Mouse (Mus musculus) T-helper 17 cell (primary cell): ENCODE data around the gene Mipep.

Experiments used
- in situ Hi-C, 2 experiments: fragments of 300-600 bp; cut with MboI, MseI; formaldehyde crosslinking; loops; 1 replicate in 1 of 2; 2 replicates in 1 of 2; pipeline ENCODE4 v1.15.1; 2025; ENCODE audit warnings: high pct_unique_total_duplicates in 2 of 2

Mipep gene

DNA sequence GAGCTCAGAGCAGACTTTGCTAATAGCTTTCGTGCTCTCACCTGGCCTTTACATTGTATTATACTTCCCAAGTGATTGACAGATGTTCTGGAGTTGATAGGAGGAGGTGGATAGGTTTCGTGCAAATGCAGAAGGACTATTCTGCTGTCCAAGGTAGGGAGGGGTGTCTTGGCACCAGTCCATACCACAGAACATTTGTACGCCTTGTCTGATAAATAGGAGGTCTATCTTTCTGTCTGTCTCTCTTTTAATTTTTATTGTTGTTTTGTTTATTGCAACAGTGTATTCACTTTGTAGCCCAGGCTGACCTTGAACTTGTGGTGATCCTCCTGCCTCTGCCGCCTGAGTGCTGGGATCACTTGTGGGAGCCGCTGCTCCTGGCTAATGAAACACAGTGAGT is 13.2 kb downstream of the Mipep start:
- in situ Hi-C loops = loop anchor here (5.0 kb wide), 2 partner anchors 315 to 500 kb away; no protein-coding TSS in a partner anchor

- in situ Hi-C loops = loop anchor here (5.0 kb wide), 2 partner anchors 314 to 499 kb away; no protein-coding TSS in a partner anchor
Measured at GRCm38 (mm10) chr14:60798721-60799120, 14.3 kb downstream of the Mipep start.

GRCm38 (mm10) chr14:60799762-60800728 is 15.7 kb downstream of the Mipep start:
- in situ Hi-C loops = loop anchor here (5.0 kb wide), 2 partner anchors 312 to 497 kb away; no protein-coding TSS in a partner anchor

GRCm38 (mm10) chr14:60802026-60802425 is 17.7 kb downstream of the Mipep start:
- in situ Hi-C loops = no loop called here

GRCm38 (mm10) chr14:60804978-60805377 is 20.6 kb downstream of the Mipep start:
- in situ Hi-C loops = loop anchor here (5.0 kb wide), 2 partner anchors 307 to 482 kb away; no protein-coding TSS in a partner anchor

DNA sequence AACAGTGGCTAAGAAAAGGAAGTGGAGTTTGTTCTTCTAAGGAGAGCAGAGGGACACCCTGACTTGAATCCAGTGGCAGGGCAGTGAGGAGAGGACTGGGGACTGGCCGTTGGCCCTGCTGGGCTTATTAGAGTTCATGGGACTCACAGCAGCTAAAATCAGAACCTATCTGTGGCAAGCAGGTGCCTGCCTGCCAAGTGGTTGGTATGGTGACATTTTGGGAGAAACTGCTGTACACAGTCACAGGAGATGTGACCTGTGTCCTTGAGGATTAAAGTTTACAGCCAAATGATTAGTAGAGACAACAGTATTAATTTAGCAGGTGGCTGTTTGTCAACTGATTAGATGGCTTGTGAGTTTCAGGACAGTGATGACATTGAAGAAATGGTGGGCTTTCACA is 21.5 kb downstream of the Mipep start:
- in situ Hi-C loops = loop anchor here (5.0 kb wide), 2 partner anchors 306 to 481 kb away; no protein-coding TSS in a partner anchor

- in situ Hi-C loops = loop anchor here (5.0 kb wide), 2 partner anchors 305 to 480 kb away; no protein-coding TSS in a partner anchor
Measured at GRCm38 (mm10) chr14:60806891-60807344, 22.5 kb downstream of the Mipep start.

DNA sequence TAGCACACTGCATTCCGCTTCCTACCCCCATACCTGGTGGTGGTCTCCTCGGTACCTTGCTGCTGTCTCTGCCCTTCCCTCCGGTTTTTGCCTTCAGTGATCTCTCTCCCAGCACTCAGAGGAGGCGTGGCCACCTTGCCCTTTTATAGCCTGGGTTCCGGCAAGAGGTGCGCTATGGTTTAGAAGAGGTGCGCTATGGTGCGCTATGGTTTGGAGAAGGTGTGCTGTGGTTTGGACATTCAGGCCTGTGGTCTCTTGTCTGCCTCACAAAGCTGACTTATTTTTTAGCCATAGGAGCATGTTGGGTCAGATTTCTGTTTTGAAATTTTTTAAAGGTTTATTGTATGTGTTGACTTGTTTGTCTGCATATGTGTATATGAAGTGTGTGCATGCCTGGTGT is 25.5 kb downstream of the Mipep start:
- in situ Hi-C loops = loop anchor here (5.0 kb wide), 2 partner anchors 302 to 477 kb away; no protein-coding TSS in a partner anchor

DNA sequence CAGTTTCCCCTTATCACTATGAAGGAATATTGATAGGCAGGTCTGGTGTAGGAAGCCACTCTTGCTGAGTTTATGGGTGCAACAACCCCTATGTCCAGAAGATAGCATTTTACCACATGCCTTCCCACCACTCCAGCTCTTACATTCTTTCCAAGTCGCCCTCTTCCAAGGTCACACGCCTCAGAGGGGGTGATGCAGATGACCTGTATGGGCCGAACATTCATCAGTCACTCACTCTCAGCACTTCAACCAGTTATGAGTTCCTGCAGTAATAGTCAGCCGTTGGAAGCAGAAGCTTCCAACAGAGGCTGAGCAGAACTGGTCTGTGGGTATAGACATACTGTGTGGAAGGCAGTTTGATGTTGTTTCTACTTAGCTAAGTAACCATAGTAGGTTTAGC is 27.2 kb downstream of the Mipep start:
- in situ Hi-C loops = no loop called here

- in situ Hi-C loops = loop anchor here in 1 of 2 experiments (5.0 kb wide), 1 partner anchor 102 kb away; no protein-coding TSS in a partner anchor
Measured at GRCm38 (mm10) chr14:60815098-60815497, 30.7 kb downstream of the Mipep start.

DNA sequence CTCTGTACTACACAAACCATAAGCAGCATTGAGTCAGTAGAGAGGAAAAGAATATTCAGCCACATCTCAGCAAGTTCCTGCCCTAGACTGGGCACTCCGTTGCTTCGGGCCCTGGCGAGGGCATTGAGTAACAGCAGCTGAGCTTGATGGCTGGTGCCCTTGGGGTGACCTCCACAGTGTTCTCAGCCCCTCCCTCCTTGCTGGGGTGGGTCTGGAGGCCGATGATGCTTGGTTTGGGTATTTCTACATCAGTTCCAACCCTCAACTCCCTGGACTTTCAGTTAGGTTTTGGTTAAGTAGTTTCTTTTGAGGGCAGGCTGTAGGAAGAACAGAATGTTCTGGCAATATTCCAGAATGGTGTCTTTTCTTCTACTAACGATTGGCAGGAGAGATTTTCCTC is 33.7 kb downstream of the Mipep start:
- in situ Hi-C loops = loop anchor here in 1 of 2 experiments (5.0 kb wide), 1 partner anchor 99 kb away; no protein-coding TSS in a partner anchor

GRCm38 (mm10) chr14:60830096-60830495 is 45.7 kb downstream of the Mipep start:
- in situ Hi-C loops = no loop called here

- in situ Hi-C loops = no loop called here
Measured at GRCm38 (mm10) chr14:60836709-60837108, 52.3 kb downstream of the Mipep start.

DNA sequence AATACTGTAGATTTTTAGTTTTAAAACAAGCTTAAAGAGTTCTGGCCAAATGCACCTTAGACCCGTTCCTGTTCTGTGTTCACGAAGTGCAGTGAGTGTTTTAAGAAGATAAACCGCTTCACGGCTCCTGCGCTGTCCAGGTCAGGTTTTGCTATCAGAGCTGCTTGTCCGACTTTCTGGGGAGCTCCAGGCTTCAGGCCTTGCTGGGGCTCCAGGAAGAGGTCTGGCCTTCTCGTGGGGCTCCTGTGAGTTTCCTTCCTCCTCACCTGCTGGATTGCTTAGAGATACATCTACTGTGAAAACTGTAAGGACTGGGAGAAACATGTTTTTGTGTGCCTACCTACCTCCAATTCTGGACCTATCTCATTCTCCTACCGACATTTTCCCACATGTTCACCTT is 55.3 kb downstream of the Mipep start:
- in situ Hi-C loops = no loop called here

DNA sequence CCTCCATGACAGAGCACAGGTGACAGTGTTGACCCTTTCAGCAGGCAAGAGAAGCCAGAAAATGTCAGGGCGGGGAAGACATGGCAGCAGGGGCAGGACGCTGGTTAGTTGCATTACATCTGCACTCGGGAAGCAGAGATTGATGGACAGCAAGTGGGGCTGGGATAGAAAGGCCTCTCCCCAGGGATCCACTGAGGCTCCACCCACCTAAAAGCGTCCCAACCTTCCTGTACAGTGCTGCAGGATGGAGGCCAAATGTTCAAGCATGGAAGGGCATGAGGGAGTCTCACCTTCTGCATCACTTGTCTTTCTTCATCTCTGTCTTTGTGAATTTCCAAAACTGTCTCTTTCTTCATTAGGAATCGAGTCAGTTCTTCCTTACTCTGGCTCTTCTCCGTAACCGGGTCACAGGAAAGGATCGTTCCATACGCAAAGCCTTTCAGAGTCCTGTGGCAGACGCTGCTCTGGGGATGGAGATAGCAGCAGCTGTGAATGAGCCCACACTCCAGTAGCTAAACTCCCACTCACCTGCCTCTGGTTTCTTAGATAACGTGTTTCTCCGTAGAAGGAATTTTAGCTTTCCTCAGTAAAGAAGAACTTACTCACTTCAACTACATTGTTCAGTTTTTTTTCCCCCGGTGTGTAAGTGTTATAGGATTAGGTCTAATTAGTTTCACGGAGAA is 57.7 kb downstream of the Mipep start:
- in situ Hi-C loops = no loop called here

- in situ Hi-C loops = no loop called here
Measured at GRCm38 (mm10) chr14:60843596-60843995, 59.2 kb downstream of the Mipep start.

- in situ Hi-C loops = no loop called here
Measured at GRCm38 (mm10) chr14:60845261-60846045, 61.1 kb downstream of the Mipep start.

DNA sequence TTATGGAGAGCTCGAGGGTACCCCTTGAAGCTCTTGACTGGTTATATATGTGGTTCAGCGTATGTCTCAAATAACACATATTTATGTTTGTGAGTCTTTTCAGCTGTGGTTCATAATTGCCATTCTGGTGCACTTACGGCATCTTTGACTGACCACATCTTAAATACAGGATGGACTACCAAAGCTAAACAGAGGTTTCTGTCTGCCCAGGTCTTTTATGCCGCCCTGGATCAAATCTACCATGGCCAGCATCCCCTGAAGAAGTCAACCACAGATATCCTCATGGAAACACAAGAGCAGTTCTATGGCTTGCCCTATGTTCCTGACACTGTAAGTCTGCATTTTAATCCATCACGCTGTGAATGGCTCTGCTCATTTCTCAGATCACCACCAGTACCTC is 61.8 kb downstream of the Mipep start:
- in situ Hi-C loops = no loop called here

GRCm38 (mm10) chr14:60848194-60848593 is 63.8 kb downstream of the Mipep start:
- in situ Hi-C loops = no loop called here

DNA sequence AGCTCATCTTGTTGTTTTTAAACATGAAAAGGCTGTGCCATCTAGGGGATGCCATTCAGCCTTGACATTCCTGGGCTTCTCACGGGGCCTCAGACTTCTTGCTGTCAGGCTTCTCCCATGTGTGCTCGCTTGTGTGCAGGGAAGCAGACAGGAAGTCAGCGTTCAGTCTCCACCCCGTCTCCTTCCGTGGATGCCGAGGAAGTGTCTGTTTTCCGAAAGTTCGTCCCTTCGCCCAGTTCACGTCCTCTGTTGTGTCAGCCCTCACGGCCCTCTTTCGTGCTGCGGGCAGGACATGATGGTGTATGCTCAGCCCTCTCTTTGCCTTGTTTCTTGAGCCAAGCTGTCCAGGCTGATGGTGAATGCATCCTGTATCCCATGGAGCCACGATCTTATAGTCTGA is 65.7 kb downstream of the Mipep start:
- in situ Hi-C loops = no loop called here

GRCm38 (mm10) chr14:60851632-60852031 is 67.3 kb downstream of the Mipep start:
- in situ Hi-C loops = no loop called here
